Mouse (Mus musculus): ENCODE measurements around the gene Olfr1040. TPM values are rescaled to one million over a fixed set of nuclear protein-coding genes. Genes with fewer than 3 reads are reported as not detected.
"Not testable (repeated sequence)": the region's sequence is repeated elsewhere in the genome, so short reads cannot be mapped to it uniquely, and the experiment has no call there.

Olfr1040 gene
- not detected in 2 replicates for polyA plus RNA-seq (2014; fragmentation: Nextera tagmentation; extraction: Ambion mirVana)

- no peak within 1 kb of the TSS for H3K27ac ChIP-seq (ENCODE audit: low read depth, low read length)
- no peak within 1 kb of the TSS for H3K4me3 ChIP-seq (ENCODE audit: low read length)
- no peaks in the 10 kb centered on the region for H3K36me3 ChIP-seq (ENCODE audit: control insufficient read depth, insufficient read depth, low read length)
- no peaks in the 10 kb centered on the region for H3K27me3 ChIP-seq (ENCODE audit: control insufficient read depth, insufficient read depth, low read length)
- no peak within 1 kb of the TSS for H3K9ac ChIP-seq (ENCODE audit: low read depth, low read length)
- WGBS: 83% methylated on average over 1 of the region's 1 CpGs
- ATAC-seq (ENCODE audit: low FRiP score, low TSS enrichment): no peak
- H3K9me3 ChIP-seq (ENCODE audit: control insufficient read depth, low read length): no peaks in the 10 kb centered on the region
- H3K4me1 ChIP-seq (ENCODE audit: control insufficient read depth, insufficient read depth, low read length): no peaks in the 10 kb centered on the region
- H3K4me2 ChIP-seq (replicated peaks; ENCODE audit: low read depth, low read length): no peak within 1 kb of the TSS
These were observed at the start of gene Olfr1040 for GRCm38 (mm10) chr2:86146632-86147031. Olfr1040 (minus strand) TSS chr2:86146732.

DNA sequence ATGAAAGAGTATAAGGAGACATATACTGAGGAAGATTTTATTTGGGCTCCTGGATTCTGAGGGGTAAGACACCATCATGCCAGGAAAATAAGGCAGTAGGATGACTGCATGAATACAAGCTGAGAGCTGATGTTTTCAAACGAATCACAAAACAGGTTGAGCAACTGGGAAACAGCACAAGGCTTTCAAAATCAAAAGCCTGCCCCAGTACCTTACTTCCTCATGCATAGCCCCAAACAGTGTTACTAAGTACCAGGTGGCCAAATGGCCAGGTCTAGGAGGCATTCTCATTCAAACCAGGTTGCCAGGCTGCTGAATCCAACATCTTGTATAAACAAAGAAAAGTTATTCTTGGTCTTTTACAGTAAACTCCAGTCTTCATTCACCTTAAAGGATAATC lies 49.3 kb upstream of the Olfr1040 start:
- H3K4me2 ChIP-seq (replicated peaks; ENCODE audit: low read depth, low read length): no peak overlapping the region
- H3K27ac ChIP-seq (ENCODE audit: low read depth, low read length): no peak overlapping the region
- no peaks in the 10 kb centered on the region for H3K36me3 ChIP-seq (ENCODE audit: control insufficient read depth, insufficient read depth, low read length)
- no peak for ATAC-seq (ENCODE audit: low FRiP score, low TSS enrichment)
- no peaks in the 10 kb centered on the region for H3K4me1 ChIP-seq (ENCODE audit: control insufficient read depth, insufficient read depth, low read length)
- H3K27me3 ChIP-seq (ENCODE audit: control insufficient read depth, insufficient read depth, low read length): no peaks in the 10 kb centered on the region
- no peak overlapping the region for H3K4me3 ChIP-seq (ENCODE audit: low read length)
- no peak overlapping the region for H3K9ac ChIP-seq (ENCODE audit: low read depth, low read length)
- H3K9me3 ChIP-seq (ENCODE audit: control insufficient read depth, low read length): no peaks in the 10 kb centered on the region
- 47% methylated on average over 1 of the region's 1 CpGs for WGBS

GRCm38 (mm10) chr2:86185583-86185982 lies 39.1 kb upstream of the Olfr1040 start, which contains the start of gene Olfr52:
Olfr52 (minus strand) TSS chr2:86185683.
- Histone ChIP-seq H3K4me1 (ENCODE audit: control insufficient read depth, insufficient read depth, low read length) (no peaks in the 10 kb centered on the region), H3K27ac (ENCODE audit: low read depth, low read length) (no peak within 1 kb of the TSS), H3K36me3 (ENCODE audit: control insufficient read depth, insufficient read depth, low read length) (no peaks in the 10 kb centered on the region), H3K4me2 (replicated peaks; ENCODE audit: low read depth, low read length) (no peak within 1 kb of the TSS), H3K4me3 (ENCODE audit: low read length) (no peak within 1 kb of the TSS), H3K9ac (ENCODE audit: low read depth, low read length) (no peak within 1 kb of the TSS), H3K27me3 (ENCODE audit: control insufficient read depth, insufficient read depth, low read length) (no peaks in the 10 kb centered on the region), H3K9me3 (ENCODE audit: control insufficient read depth, low read length) (no peaks in the 10 kb centered on the region)
- ATAC-seq (ENCODE audit: low FRiP score, low TSS enrichment): no peak

DNA sequence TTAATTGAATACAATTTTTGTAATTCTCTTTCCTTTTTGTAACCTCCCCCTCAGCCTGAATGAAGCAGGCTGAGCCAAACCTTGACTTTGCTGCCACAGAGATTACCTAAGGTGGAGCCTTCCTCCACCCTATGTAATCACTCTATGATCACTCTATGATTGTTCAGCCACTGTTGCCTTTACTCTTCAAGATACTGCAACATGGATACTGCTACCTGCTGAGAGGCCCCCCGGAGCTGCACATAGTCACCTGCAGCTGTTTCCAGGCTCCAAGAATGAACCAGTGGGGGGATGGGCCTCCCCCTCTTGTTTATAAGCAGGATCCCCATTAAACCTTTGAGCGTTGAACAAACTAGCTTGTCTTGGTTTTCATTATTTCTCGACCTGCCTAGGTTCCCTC lies 33.4 kb upstream of the Olfr1040 start:
- Histone ChIP-seq H3K4me3 (ENCODE audit: low read length) (no peak overlapping the region), H3K4me1 (ENCODE audit: control insufficient read depth, insufficient read depth, low read length) (no peaks in the 10 kb centered on the region), H3K36me3 (ENCODE audit: control insufficient read depth, insufficient read depth, low read length) (no peaks in the 10 kb centered on the region), H3K27ac (ENCODE audit: low read depth, low read length) (no peak overlapping the region), H3K4me2 (replicated peaks; ENCODE audit: low read depth, low read length) (no peak overlapping the region), H3K9ac (ENCODE audit: low read depth, low read length) (no peak overlapping the region), H3K9me3 (ENCODE audit: control insufficient read depth, low read length) (no peaks in the 10 kb centered on the region), H3K27me3 (ENCODE audit: control insufficient read depth, insufficient read depth, low read length) (no peaks in the 10 kb centered on the region)
- WGBS: 81% methylated on average over 3 of the region's 3 CpGs
- no peak for ATAC-seq (ENCODE audit: low FRiP score, low TSS enrichment)

GRCm38 (mm10) chr2:86177720-86178119 lies 31.2 kb upstream of the Olfr1040 start, which contains the start of gene Olfr1044:
Olfr1044 (minus strand) TSS chr2:86177820.
- H3K9me3 ChIP-seq (ENCODE audit: control insufficient read depth, low read length): no peaks in the 10 kb centered on the region
- no peaks in the 10 kb centered on the region for H3K4me1 ChIP-seq (ENCODE audit: control insufficient read depth, insufficient read depth, low read length)
- H3K4me3 ChIP-seq (ENCODE audit: low read length): no peak within 1 kb of the TSS
- no peaks in the 10 kb centered on the region for H3K36me3 ChIP-seq (ENCODE audit: control insufficient read depth, insufficient read depth, low read length)
- no peaks in the 10 kb centered on the region for H3K27me3 ChIP-seq (ENCODE audit: control insufficient read depth, insufficient read depth, low read length)
- H3K27ac ChIP-seq (ENCODE audit: low read depth, low read length): no peak within 1 kb of the TSS
- no peak within 1 kb of the TSS for H3K9ac ChIP-seq (ENCODE audit: low read depth, low read length)
- no peak for ATAC-seq (ENCODE audit: low FRiP score, low TSS enrichment)
- H3K4me2 ChIP-seq (replicated peaks; ENCODE audit: low read depth, low read length): no peak within 1 kb of the TSS

- H3K9ac ChIP-seq (ENCODE audit: low read depth, low read length); H3K27ac ChIP-seq (ENCODE audit: low read depth, low read length); H3K4me2 ChIP-seq (replicated peaks; ENCODE audit: low read depth, low read length); H3K4me1 ChIP-seq (ENCODE audit: control insufficient read depth, insufficient read depth, low read length); H3K27me3 ChIP-seq (ENCODE audit: control insufficient read depth, insufficient read depth, low read length); H3K4me3 ChIP-seq (ENCODE audit: low read length); H3K9me3 ChIP-seq (ENCODE audit: control insufficient read depth, low read length); ATAC-seq (ENCODE audit: low FRiP score, low TSS enrichment); H3K36me3 ChIP-seq (ENCODE audit: control insufficient read depth, insufficient read depth, low read length): not testable (repeated sequence)
- WGBS: 85% methylated on average over 7 of the region's 7 CpGs
These were observed 28.9 kb upstream of the Olfr1040 start for GRCm38 (mm10) chr2:86175422-86175821.

DNA sequence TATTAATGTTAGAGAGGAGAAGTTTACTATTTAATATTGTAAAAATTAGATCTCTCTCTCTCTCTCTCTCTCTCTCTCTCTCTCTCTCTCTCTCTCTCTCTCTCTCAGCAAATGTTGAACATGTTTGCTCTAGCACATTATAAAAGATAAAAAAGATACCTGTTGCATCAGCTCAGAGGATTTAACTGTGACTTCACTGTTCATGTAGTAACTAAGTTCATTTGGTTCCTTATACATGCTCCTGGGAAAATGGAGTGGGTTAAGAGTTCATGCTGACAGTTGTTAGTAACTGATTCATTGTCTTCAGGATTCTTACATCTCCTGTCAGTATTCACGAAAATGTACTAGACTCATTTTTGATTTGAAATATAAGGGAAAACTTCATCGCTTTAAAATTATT lies 20.9 kb upstream of the Olfr1040 start, which contains the start of gene Olfr1043:
TSS of gene Olfr1043 (minus strand) at position 101 of the 400 bp plus-strand sequence.
- no peaks in the 10 kb centered on the region for H3K4me1 ChIP-seq (ENCODE audit: control insufficient read depth, insufficient read depth, low read length)
- H3K4me2 ChIP-seq (replicated peaks; ENCODE audit: low read depth, low read length): no peak within 1 kb of the TSS
- H3K9me3 ChIP-seq (ENCODE audit: control insufficient read depth, low read length): no peaks in the 10 kb centered on the region
- H3K9ac ChIP-seq (ENCODE audit: low read depth, low read length): no peak within 1 kb of the TSS
- H3K4me3 ChIP-seq (ENCODE audit: low read length): no peak within 1 kb of the TSS
- ATAC-seq (ENCODE audit: low FRiP score, low TSS enrichment): no peak
- H3K36me3 ChIP-seq (ENCODE audit: control insufficient read depth, insufficient read depth, low read length): no peaks in the 10 kb centered on the region
- H3K27ac ChIP-seq (ENCODE audit: low read depth, low read length): no peak within 1 kb of the TSS
- H3K27me3 ChIP-seq (ENCODE audit: control insufficient read depth, insufficient read depth, low read length): no peaks in the 10 kb centered on the region
- 92% methylated on average over 2 of the region's 2 CpGs for WGBS

- no peaks in the 10 kb centered on the region for H3K4me1 ChIP-seq (ENCODE audit: control insufficient read depth, insufficient read depth, low read length)
- 92% methylated on average over 2 of the region's 2 CpGs for WGBS
- no peak within 1 kb of the TSS for H3K4me2 ChIP-seq (replicated peaks; ENCODE audit: low read depth, low read length)
- no peak for ATAC-seq (ENCODE audit: low FRiP score, low TSS enrichment)
- no peaks in the 10 kb centered on the region for H3K27me3 ChIP-seq (ENCODE audit: control insufficient read depth, insufficient read depth, low read length)
- H3K4me3 ChIP-seq (ENCODE audit: low read length): no peak within 1 kb of the TSS
- no peak within 1 kb of the TSS for H3K9ac ChIP-seq (ENCODE audit: low read depth, low read length)
- no peak within 1 kb of the TSS for H3K27ac ChIP-seq (ENCODE audit: low read depth, low read length)
- no peaks in the 10 kb centered on the region for H3K36me3 ChIP-seq (ENCODE audit: control insufficient read depth, insufficient read depth, low read length)
- H3K9me3 ChIP-seq (ENCODE audit: control insufficient read depth, low read length): no peaks in the 10 kb centered on the region
These were observed 15.2 kb upstream of the Olfr1040 start, which contains the start of gene Olfr1042 for GRCm38 (mm10) chr2:86161738-86162137. Olfr1042 (minus strand) TSS chr2:86161838.

DNA sequence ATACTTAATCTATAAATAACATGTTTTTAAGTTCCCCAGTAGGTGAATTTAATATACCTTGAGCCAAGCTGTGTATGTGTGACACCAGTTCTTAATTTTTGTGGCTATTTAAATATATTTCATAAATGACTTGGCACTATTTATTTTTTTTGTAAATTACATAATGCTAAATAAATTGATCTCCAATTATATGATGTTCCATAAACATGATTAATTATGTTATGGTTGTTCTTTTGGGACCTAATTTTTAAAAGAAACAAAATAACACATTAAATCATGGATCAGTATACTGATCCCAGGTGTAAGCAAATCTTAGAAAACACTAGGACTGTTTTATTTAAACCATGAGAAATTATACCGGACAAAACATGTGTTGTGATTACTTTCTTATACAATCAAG lies 10.7 kb downstream of the Olfr1040 start, which contains the start of gene Olfr1039:
TSS of gene Olfr1039 (minus strand) at position 101 of the 400 bp plus-strand sequence.
- no peak within 1 kb of the TSS for H3K27ac ChIP-seq (ENCODE audit: low read depth, low read length)
- no peaks in the 10 kb centered on the region for H3K4me1 ChIP-seq (ENCODE audit: control insufficient read depth, insufficient read depth, low read length)
- no peaks in the 10 kb centered on the region for H3K27me3 ChIP-seq (ENCODE audit: control insufficient read depth, insufficient read depth, low read length)
- H3K4me3 ChIP-seq (ENCODE audit: low read length): no peak within 1 kb of the TSS
- no peaks in the 10 kb centered on the region for H3K9me3 ChIP-seq (ENCODE audit: control insufficient read depth, low read length)
- no peak within 1 kb of the TSS for H3K4me2 ChIP-seq (replicated peaks; ENCODE audit: low read depth, low read length)
- no peak for ATAC-seq (ENCODE audit: low FRiP score, low TSS enrichment)
- H3K9ac ChIP-seq (ENCODE audit: low read depth, low read length): no peak within 1 kb of the TSS
- 88% methylated on average over 1 of the region's 1 CpGs for WGBS
- H3K36me3 ChIP-seq (ENCODE audit: control insufficient read depth, insufficient read depth, low read length): no peaks in the 10 kb centered on the region

All from kidney, embryonic 14.5 days (tissue).